Mouse (Mus musculus) T-helper 2 cell (primary cell): Measurements from ENCODE around the gene Tmem231.

ENCODE experiments used
- in situ Hi-C: fragments of 300-600 bp; cut with MboI, MseI; formaldehyde crosslinking; loops from one replicate; pipeline ENCODE4 v1.15.1; 2025; ENCODE audit warnings: high pct_unique_total_duplicates

The Tmem231 gene

GRCm38 (mm10) chr8:111905500-111906121 lies 28.1 kb downstream of the Tmem231 start:
- in situ Hi-C loops = no loop called here

- in situ Hi-C loops = no loop called here
Observed at GRCm38 (mm10) chr8:111902080-111902479, 31.6 kb downstream of the Tmem231 start.

- in situ Hi-C loops = no loop called here
Observed at GRCm38 (mm10) chr8:111898586-111898985, 35.1 kb downstream of the Tmem231 start.

- in situ Hi-C loops = no loop called here
Observed at GRCm38 (mm10) chr8:111894955-111895354, 38.7 kb downstream of the Tmem231 start.

GRCm38 (mm10) chr8:111892615-111893014 lies 41.1 kb downstream of the Tmem231 start:
- in situ Hi-C loops = no loop called here

- in situ Hi-C loops = no loop called here
Observed at GRCm38 (mm10) chr8:111891983-111892382, 41.7 kb downstream of the Tmem231 start.

- in situ Hi-C loops = no loop called here
Observed at GRCm38 (mm10) chr8:111890911-111891303, 42.8 kb downstream of the Tmem231 start.

- in situ Hi-C loops = no loop called here
Observed at GRCm38 (mm10) chr8:111889931-111890910, 43.5 kb downstream of the Tmem231 start.

- in situ Hi-C loops = no loop called here
Observed at GRCm38 (mm10) chr8:111888091-111888650, 45.5 kb downstream of the Tmem231 start.

- in situ Hi-C loops = no loop called here
Observed at GRCm38 (mm10) chr8:111887479-111887878, 46.2 kb downstream of the Tmem231 start.

GRCm38 (mm10) chr8:111883615-111884014 lies 50.1 kb downstream of the Tmem231 start:
- in situ Hi-C loops = no loop called here

GRCm38 (mm10) chr8:111881591-111881990 lies 52.1 kb downstream of the Tmem231 start:
- in situ Hi-C loops = no loop called here

- in situ Hi-C loops = no loop called here
Observed at GRCm38 (mm10) chr8:111877711-111878110, 56.0 kb downstream of the Tmem231 start.

GRCm38 (mm10) chr8:111876355-111876948 lies 57.2 kb downstream of the Tmem231 start, which contains the start of gene Tmem170:
Tmem170 (minus strand) TSS chr8:111876750.
- in situ Hi-C loops = no loop called here

- in situ Hi-C loops = no loop called here
Observed at GRCm38 (mm10) chr8:111875758-111876157, 57.9 kb downstream of the Tmem231 start.

- in situ Hi-C loops = no loop called here
Observed at GRCm38 (mm10) chr8:111871278-111871677, 62.4 kb downstream of the Tmem231 start.

- in situ Hi-C loops = no loop called here
Observed at GRCm38 (mm10) chr8:111870379-111870778, 63.3 kb downstream of the Tmem231 start.

- in situ Hi-C loops = no loop called here
Observed at GRCm38 (mm10) chr8:111868664-111869063, 65.0 kb downstream of the Tmem231 start.

GRCm38 (mm10) chr8:111865857-111866256 lies 67.8 kb downstream of the Tmem231 start:
- in situ Hi-C loops = no loop called here

- in situ Hi-C loops = no loop called here
Observed at GRCm38 (mm10) chr8:111865130-111865852, 68.4 kb downstream of the Tmem231 start.

- in situ Hi-C loops = loop anchor here (5.0 kb wide), 1 partner anchor 143 kb away; no protein-coding TSS in a partner anchor
Observed at GRCm38 (mm10) chr8:111864648-111865047, 69.0 kb downstream of the Tmem231 start.
